Mouse (Mus musculus) ES-E14 (cell line): ENCODE measurements around the gene Ntrk3. TPM values are rescaled to one million over a fixed set of nuclear protein-coding genes. Genes with fewer than 3 reads are reported as not detected.

Experiments
- DNase-seq: peaks from one replicate; pipeline ENCODE4 v3.0.0-alpha.2; 2013; ENCODE audit warnings: low read depth, low spot score
- H3K27ac ChIP-seq: 2 replicates; pipeline ENCODE4 v1.5.1; 2012; ENCODE audit warnings: low read depth, mild to moderate bottlenecking, low read length, moderate library complexity, mixed read lengths; ENCODE audit not compliant: poor library complexity, insufficient read depth, severe bottlenecking
- H3K36me3 ChIP-seq: 2 replicates; pipeline ENCODE4 v1.6.1; 2012; ENCODE audit warnings: mild to moderate bottlenecking, low read length, moderate library complexity, mixed read lengths; ENCODE audit not compliant: control insufficient read depth, poor library complexity, insufficient read depth, severe bottlenecking
- H3K4me1 ChIP-seq, 2 experiments: fragments of 150-350 bp in 1 of 2; sonication (generic) in 1 of 2; 2 replicates each; pipeline ENCODE4 v1.6.1; 2012; ENCODE audit warnings: low read length in 2 of 2, mild to moderate bottlenecking in 1 of 2, mixed read lengths in 1 of 2; ENCODE audit not compliant: control insufficient read depth in 2 of 2, insufficient read depth in 2 of 2, poor library complexity in 1 of 2
- H3K4me3 ChIP-seq, 2 experiments: fragments of 150-350 bp in 1 of 2; sonication (generic) in 1 of 2; 2 replicates each; pipeline ENCODE4 v1.5.1; 2012; ENCODE audit warnings: low read length in 2 of 2, low read depth in 1 of 2, mild to moderate bottlenecking in 1 of 2, mixed read lengths in 1 of 2; ENCODE audit not compliant: insufficient read depth in 1 of 2, poor library complexity in 1 of 2, severe bottlenecking in 1 of 2
- H3K9ac ChIP-seq: 2 replicates; pipeline ENCODE4 v1.6.1; 2012; ENCODE audit warnings: low read depth, mild to moderate bottlenecking, low read length, mixed read lengths; ENCODE audit not compliant: poor library complexity, insufficient read depth, severe bottlenecking
- H3K9me3 ChIP-seq: fragments of 150-350 bp; sonication (generic); 2 replicates; pipeline ENCODE4 v1.6.1; 2012; ENCODE audit warnings: low read depth, mild to moderate bottlenecking, low read length; ENCODE audit not compliant: control insufficient read depth, insufficient read depth
- CHD2 ChIP-seq: IDR thresholded peaks from 2 replicates; pipeline ENCODE4 v1.6.1; 2014; ENCODE audit warnings: mild to moderate bottlenecking, low read depth, low read length, inconsistent platforms
- HCFC1 ChIP-seq: IDR thresholded peaks from 2 replicates; pipeline ENCODE4 v1.6.1; 2012; ENCODE audit warnings: low read length, inconsistent platforms, borderline replicate concordance; ENCODE audit not compliant: insufficient read depth
- MAFK ChIP-seq: IDR thresholded peaks from 2 replicates; pipeline ENCODE4 v1.6.1; 2014; ENCODE audit warnings: mild to moderate bottlenecking, low read depth, low read length, inconsistent platforms; ENCODE audit not compliant: insufficient read depth
- ZC3H11A ChIP-seq: IDR thresholded peaks from 2 replicates; pipeline ENCODE4 v1.6.1; 2012; ENCODE audit warnings: low read depth, mild to moderate bottlenecking, inconsistent platforms, low read length, borderline replicate concordance
- ZNF384 ChIP-seq: IDR thresholded peaks from 2 replicates; pipeline ENCODE4 v1.6.1; 2012; ENCODE audit warnings: low read depth, low read length, inconsistent platforms
- in situ Hi-C, 2 experiments: fragments of 600-800 bp; cut with MboI; formaldehyde crosslinking; loops; one replicate each; pipeline ENCODE4 v1.15.1; 2025; ENCODE audit warnings: low sequenced_read_pairs in 2 of 2, inconsistent platforms in 1 of 2; ENCODE audit not compliant: unreplicated experiment in 2 of 2
- total RNA-seq: library from RNA; depleted of rRNA; stranded (reverse); fragments of 300-350 nt; gene quantifications from 2 replicates; pipeline ENCODE4 v1.2.3, GENCODE M21; 2012

Gene Ntrk3
- total RNA-seq, 1 experiment = 0.40 TPM

GRCm38 (mm10) chr7:78549461-78549860 is 188.4 kb downstream of the Ntrk3 start:
- in situ Hi-C loops = no loop called here
- DNase-seq = no peak
- H3K4me1 ChIP-seq = no peaks in the 10 kb centered on the region
- H3K9me3 ChIP-seq = no peaks in the 10 kb centered on the region
- H3K36me3 ChIP-seq = no peaks in the 10 kb centered on the region
- H3K27ac ChIP-seq = no peak overlapping the region
- no peak overlapping the region for H3K9ac ChIP-seq
- no peak overlapping the region for H3K4me3 ChIP-seq
- no peak for TF ChIP-seq ZC3H11A
- TF ChIP-seq ZNF384 = no peak
- TF ChIP-seq MAFK = no peak
- TF ChIP-seq HCFC1 = no peak
- TF ChIP-seq CHD2 = no peak

DNA sequence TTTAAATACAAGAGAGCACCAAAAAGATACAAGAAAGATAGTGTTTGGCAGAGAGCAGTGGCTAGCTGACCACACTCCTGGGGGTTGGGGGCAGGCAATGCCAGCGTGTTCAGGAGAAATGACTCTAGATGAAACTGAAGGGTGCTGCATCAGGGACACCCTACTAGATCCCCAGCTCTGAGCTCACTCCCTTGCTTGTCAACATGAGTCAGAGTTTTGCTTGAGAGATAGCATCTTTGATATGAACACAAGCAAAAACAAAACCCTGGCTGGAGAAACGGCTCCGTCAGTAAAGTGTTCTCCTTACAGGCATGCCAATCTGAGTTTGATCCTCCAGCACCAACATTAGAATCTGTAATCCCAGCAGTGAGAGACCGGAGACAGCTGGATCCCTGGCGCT is 189.1 kb downstream of the Ntrk3 start:
- in situ Hi-C loops = no loop called here
- Histone ChIP-seq H3K9me3 (no peaks in the 10 kb centered on the region), H3K4me1 (no peaks in the 10 kb centered on the region), H3K9ac (no peak overlapping the region), H3K36me3 (no peaks in the 10 kb centered on the region), H3K4me3 (no peak overlapping the region), H3K27ac (no peak overlapping the region)
- DNase-seq = no peak
- TF ChIP-seq CHD2 = no peak
- TF ChIP-seq ZNF384 = no peak
- no peak for TF ChIP-seq ZC3H11A
- no peak for TF ChIP-seq MAFK
- no peak for TF ChIP-seq HCFC1

GRCm38 (mm10) chr7:78546551-78546950 is 191.3 kb downstream of the Ntrk3 start:
- DNase-seq = no peak
- no peaks in the 10 kb centered on the region for H3K36me3 ChIP-seq
- H3K27ac ChIP-seq = no peak overlapping the region
- H3K9me3 ChIP-seq = no peaks in the 10 kb centered on the region
- no peak overlapping the region for H3K4me3 ChIP-seq
- H3K9ac ChIP-seq = no peak overlapping the region
- in situ Hi-C loops = no loop called here
- no peaks in the 10 kb centered on the region for H3K4me1 ChIP-seq
- TF ChIP-seq ZNF384 (no peak), ZC3H11A (no peak), MAFK (no peak), HCFC1 (no peak), CHD2 (no peak)

GRCm38 (mm10) chr7:78542468-78542867 is 195.3 kb downstream of the Ntrk3 start:
- DNase-seq = no peak
- TF ChIP-seq HCFC1 (no peak), CHD2 (no peak), ZC3H11A (no peak), ZNF384 (no peak), MAFK (no peak)
- H3K4me1 ChIP-seq = no peaks in the 10 kb centered on the region
- H3K9me3 ChIP-seq = no peaks in the 10 kb centered on the region
- H3K27ac ChIP-seq = no peak overlapping the region
- no peak overlapping the region for H3K9ac ChIP-seq
- no peaks in the 10 kb centered on the region for H3K36me3 ChIP-seq
- in situ Hi-C loops = no loop called here
- no peak overlapping the region for H3K4me3 ChIP-seq

DNA sequence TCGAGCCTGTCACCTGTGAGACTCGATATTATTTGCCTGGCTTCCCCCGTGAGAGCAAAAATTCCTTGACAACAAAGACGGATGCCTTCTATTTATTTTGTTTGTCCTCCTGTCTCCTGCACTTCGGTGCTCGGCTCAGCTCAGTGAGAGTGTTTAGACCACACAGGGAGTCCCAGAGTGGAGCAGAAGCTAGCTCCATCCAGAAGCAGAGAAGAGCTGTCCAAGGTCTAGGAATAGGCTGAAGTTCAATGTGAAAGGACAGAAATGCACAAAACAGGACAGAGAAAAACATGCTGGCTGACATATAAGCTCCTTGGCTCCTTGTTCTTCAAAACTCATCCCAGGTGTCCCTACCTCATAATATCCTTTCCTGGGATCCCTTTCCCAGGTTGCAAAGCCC is 207.5 kb downstream of the Ntrk3 start:
- no peak overlapping the region for H3K9ac ChIP-seq
- peak; percentile 11 for DNase-seq
- H3K9me3 ChIP-seq = no peaks in the 10 kb centered on the region
- H3K36me3 ChIP-seq = no peaks in the 10 kb centered on the region
- no peak overlapping the region for H3K27ac ChIP-seq
- no peak overlapping the region for H3K4me3 ChIP-seq
- no peaks in the 10 kb centered on the region for H3K4me1 ChIP-seq
- in situ Hi-C loops = no loop called here
- no peak for TF ChIP-seq ZC3H11A
- TF ChIP-seq HCFC1 = no peak
